Mouse (Mus musculus): ENCODE data around the gene Six5.

Gene Six5

DNA sequence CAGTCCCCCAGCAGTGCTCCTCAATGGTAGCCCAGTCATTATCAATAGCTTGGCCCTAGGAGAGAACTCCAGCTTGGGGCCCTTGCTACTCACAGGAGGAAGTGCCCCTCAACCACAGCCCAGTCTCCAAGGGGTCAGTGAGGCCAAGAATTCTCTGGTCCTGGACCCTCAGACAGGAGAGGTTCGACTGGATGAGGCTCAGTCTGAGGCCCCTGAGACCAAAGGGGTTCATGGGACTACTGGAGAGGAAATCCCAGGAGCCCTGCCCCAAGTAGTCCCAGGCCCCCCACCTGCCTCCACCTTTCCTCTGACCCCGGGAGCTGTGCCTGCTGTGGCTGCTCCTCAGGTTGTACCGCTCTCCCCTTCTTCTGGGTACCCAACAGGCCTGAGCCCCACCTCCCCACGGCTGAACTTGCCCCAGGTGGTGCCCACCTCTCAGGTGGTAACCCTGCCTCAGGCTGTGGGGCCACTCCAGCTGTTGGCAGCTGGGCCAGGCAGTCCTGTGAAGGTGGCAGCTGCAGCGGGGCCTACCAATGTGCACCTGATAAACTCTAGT is 2.1 kb downstream of the Six5 start:
- DNase-seq (ENCODE audit: low spot score in 2 of 2), result no peak

DNA sequence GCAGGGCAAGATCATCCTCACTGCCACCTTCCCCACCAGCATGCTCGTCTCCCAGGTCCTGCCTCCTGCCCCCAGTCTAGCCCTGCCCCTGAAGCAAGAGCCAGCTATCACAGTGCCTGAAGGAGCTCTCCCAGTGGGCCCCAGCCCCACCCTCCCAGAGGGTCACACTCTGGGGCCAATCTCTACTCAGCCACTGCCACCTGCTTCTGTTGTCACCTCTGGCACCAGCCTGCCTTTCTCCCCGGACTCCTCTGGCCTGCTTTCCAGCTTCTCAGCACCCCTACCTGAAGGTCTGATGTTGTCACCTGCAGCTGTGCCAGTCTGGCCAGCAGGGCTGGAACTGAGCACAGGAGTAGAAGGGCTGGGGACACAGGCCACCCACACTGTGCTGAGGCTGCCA is 2.8 kb downstream of the Six5 start:
- DNase-seq (ENCODE audit: low spot score in 2 of 2), result no peak

- no peak for DNase-seq (ENCODE audit: low spot score in 2 of 2)
These were observed 3.5 kb downstream of the Six5 start for GRCm38 (mm10) chr7:19097863-19098262.

DNA sequence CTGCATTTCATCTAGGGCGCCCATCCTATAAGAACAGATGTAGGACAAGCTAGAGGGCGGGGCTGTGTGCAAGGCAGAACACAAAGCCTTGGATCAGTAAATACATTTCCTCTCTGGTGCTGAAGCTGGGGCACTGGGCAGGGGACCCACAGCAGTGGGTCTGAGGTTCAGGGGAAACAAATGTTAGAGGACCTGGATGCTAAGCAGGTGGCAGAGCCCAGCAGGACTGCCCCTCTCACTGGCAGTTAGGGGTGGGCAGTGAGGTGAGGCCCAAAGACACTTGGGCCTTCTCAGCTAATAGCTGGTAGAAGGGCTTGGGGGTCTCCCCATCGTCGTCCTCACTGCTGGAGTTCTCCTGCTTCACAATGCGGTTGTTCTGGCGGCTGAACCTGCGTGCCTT is 4.4 kb downstream of the Six5 start:
- DNase-seq (ENCODE audit: low spot score in 2 of 2), result no peak

GRCm38 (mm10) chr7:19100290-19100689 is 5.9 kb downstream of the Six5 start:
- DNase-seq (ENCODE audit: low spot score in 2 of 2), result no peak

- no peak for DNase-seq (ENCODE audit: low spot score in 2 of 2)
These were observed 9.3 kb downstream of the Six5 start for GRCm38 (mm10) chr7:19103741-19104140.

- DNase-seq (ENCODE audit: low spot score in 2 of 2), result no peak
These were observed 10.1 kb downstream of the Six5 start for GRCm38 (mm10) chr7:19104486-19104885.

DNA sequence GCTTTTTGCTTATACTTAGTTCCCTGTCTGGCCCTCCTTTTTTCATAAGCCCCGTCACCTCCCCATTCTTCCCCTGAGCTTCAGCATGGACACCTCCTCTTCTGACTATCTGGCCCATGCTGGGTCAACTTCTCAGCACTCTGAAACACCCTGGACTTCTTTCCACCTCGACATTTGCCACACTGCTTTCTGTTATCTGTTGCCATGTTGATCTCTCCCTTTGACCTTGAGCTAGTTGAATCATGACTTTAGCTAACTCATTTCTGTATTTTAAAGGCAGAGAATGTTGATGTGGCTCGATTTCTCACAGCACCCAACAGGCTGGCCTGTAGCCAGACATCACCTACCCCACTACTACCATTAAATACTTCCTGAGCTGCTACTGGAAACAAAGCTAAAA is 13.0 kb downstream of the Six5 start:
- DNase-seq (ENCODE audit: low spot score in 2 of 2), result no peak

- no peak for DNase-seq (ENCODE audit: low spot score in 2 of 2)
These were observed 15.2 kb downstream of the Six5 start for GRCm38 (mm10) chr7:19109565-19109964.

GRCm38 (mm10) chr7:19118028-19118771 is 23.8 kb downstream of the Six5 start, which contains the start of gene Gm4969:
Gm4969 (minus strand) TSS chr7:19118368.
- peak in 1 of 2 experiments; percentile 48 for DNase-seq (ENCODE audit: low spot score in 2 of 2)

GRCm38 (mm10) chr7:19119083-19119482 is 24.7 kb downstream of the Six5 start:
- DNase-seq (ENCODE audit: low spot score in 2 of 2), result no peak

GRCm38 (mm10) chr7:19119631-19120429 is 25.4 kb downstream of the Six5 start, which contains the start of gene Fbxo46:
Fbxo46 (plus strand) TSS chr7:19119859.
- DNase-seq (ENCODE audit: low spot score in 2 of 2), result peak; percentile 91 to 95

- DNase-seq (ENCODE audit: low spot score in 2 of 2), result no peak
These were observed 27.3 kb downstream of the Six5 start for GRCm38 (mm10) chr7:19121686-19122085.

DNA sequence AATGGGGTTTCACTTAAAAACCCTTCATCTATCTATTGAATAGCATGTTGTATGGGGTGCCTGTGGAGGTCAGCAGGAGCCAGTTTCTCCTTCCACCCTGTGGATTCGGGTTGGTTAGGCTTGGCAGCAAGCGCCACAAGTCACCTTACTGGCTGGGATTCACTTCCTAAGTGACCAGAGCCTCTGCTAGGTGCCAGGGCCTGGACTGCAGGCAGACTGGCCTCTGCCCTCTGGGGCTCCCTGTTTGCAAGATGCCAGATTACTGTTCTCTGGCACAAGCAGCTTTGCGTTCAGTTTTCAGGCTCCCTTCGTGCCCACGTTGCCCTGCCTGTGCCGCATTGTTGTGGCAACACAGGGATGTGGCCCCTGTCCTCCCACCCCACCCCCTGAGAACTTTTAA is 30.3 kb downstream of the Six5 start:
- no peak for DNase-seq (ENCODE audit: low spot score in 2 of 2)

DNA sequence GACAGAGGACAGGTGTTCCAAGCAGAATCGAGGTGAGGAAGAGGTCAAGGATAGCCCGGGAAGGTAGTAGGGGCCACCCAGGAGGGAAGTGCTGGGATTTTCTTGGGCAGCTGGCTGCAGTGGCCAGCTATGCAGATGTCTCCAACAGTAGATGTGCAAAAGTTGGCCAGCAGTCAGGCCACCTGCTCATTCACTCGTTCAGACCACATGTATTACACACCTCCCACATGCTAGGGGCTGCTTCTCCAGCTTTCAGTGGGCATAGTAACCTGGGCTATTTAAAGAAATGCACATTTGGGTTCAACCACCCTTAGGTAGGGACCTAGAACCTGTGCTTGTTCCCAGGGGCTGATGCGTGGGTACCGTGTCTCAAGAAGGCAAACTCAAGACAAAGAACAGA is 33.4 kb downstream of the Six5 start:
- no peak for DNase-seq (ENCODE audit: low spot score in 2 of 2)

GRCm38 (mm10) chr7:19129396-19129795 is 35.0 kb downstream of the Six5 start:
- DNase-seq (ENCODE audit: low spot score in 2 of 2), result no peak

- DNase-seq (ENCODE audit: low spot score in 2 of 2), result no peak
These were observed 36.3 kb downstream of the Six5 start for GRCm38 (mm10) chr7:19130657-19131056.

DNA sequence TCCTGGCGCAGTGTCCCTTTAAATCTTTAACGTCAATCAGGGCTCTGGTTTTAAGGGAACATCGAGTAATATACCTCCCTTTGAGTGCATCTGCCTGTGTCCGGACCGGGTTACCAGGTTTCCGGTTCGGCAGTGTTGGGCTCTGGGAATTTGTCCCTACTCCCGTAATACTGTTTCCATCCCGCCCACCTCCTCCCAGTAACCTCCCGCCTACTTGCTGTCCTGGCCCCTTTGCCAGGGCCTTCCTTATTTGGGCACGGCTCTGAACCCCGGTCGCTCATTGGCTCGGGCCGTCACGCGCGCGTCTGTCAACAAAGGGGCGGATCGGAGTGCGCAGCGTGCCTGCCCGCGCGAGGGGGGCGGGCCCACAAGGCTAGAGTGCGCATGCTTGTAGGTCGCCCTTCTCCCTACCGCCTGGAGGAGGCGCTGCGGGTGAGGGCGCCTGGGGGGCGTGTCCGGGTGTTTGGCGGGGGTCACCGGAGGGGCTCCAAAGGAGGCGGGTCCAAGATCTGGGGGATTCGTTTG is 37.0 kb downstream of the Six5 start:
- DNase-seq (ENCODE audit: low spot score in 2 of 2), result peak; percentile 96 to 98

GRCm38 (mm10) chr7:19136168-19136567 is 41.8 kb downstream of the Six5 start:
- DNase-seq (ENCODE audit: low spot score in 2 of 2), result no peak

DNA sequence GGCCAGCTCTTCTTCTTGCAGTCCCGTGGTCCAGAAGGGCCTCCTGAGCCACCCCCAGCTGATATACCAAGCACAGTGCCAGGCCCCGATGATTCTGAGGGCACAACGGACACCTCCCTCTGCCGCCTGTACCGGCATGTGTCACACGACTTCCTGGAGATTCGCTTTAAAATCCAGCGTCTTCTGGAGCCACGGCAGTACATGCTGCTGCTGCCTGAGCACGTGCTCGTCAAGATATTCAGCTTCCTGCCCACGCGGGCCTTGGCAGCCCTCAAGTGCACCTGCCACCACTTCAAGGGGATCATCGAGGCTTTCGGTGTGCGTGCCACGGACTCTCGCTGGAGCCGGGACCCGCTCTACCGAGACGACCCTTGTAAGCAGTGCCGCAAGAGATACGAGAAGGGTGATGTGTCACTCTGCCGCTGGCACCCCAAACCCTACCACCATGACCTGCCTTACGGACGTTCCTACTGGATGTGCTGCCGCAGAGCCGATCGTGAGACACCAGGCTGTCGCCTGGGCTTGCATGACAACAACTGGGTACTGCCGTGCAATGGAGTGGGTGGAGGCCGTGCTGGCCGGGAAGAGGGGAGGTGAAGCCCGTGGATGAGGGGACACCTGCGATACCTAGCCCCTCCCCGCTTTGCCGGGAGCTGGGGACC is 42.4 kb downstream of the Six5 start:
- DNase-seq (ENCODE audit: low spot score in 2 of 2), result peak; percentile 72 to 75

DNA sequence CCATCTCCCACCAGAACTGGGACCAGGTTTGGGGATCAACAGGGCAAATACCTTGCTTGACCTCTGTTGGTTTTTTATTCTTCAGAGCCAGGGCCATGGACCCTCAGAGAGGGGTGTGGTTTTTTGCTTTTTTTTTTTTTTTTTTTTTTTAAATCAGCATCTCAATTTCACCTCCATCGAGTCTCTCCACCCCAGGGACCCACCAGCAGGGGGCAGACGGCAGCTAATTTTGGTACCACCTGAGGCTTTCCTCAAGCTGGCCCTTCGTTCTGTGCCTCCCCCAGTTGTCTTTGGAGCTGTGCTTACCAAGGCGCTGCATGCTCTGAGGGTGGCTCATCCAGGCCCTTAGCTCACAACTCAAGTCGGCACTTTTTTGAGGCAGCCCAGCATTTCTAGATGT is 43.0 kb downstream of the Six5 start:
- peak in 1 of 2 experiments; percentile 40 for DNase-seq (ENCODE audit: low spot score in 2 of 2)

DNA sequence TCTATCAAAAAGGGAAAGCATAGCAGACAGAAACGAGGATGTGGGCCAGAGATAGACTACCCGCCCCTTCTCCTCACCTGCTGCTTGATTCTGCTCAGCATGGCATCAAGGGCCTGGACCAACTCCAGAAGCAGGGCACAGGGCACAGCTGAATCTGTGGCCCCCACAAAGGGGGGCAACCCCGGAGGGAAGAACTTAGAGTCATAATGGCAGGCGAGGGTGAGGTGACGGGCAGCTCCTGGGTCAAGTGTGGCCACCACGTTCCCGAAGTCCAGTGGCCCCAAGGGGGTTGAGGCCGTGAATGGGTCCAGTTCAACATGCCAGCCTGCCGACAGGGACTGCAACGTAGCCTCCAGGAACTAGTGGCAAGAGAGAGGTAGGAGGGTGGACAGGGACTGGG is 52.4 kb downstream of the Six5 start:
- no peak for DNase-seq (ENCODE audit: low spot score in 2 of 2)
